13 mouse cellular contexts compared by ENCODE assay signal in the genomic region with DNA sequence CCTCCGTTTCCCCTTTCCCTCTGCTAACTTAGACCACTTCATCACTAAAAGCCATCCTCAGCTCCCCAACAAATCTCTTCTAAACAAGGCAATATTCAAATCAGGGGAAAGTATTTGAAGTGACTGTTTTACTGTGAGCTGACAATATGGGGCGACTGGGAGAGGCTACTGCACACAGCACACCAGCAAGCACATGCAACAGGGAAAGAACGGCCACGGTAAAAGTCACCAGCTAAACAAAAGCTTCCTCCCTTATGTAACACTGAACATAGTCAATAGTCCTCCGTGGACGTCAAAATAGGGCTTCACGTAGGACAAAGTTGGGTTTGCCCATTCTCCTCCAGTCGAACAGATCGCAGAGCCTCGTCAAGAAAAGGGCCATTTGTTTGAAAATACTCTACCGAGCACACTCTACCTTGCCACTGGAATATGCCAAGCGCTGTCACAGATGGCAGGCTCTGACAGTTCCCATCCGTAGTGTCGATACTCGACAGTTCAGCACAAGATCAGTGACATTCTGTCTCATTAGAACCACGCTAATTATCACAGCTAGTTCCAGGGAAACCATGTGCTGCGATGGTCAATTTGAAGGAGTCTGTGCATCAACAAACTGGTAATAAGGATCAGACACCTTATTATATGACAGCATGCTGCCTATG.
DNase-seq lines count a peak whose midpoint lies in the region; ATAC-seq and TF ChIP-seq lines count a peak whose summit lies in the region.
"Had no signal": no experiment of that assay in that cellular context is flagged by ENCODE, and none has a peak within 500 bp of the region (broad histone marks: within the 10 kb centered on the region; RNA-seq: fewer than 3 reads in every experiment).

No protein-coding gene starts in this region.

- H3K36me3 ChIP-seq in forebrain, embryonic 16.5 days (ENCODE audit: control insufficient read depth, insufficient read depth) = peaks cover 3% of the 10 kb centered on the region; the same call in 1 of the 2 replicates
- H3K36me3 ChIP-seq in limb, embryonic 15.5 days = no peaks in the 10 kb centered on the region
- no peaks in the 10 kb centered on the region for H3K36me3 ChIP-seq in kidney, adult 2 months (ENCODE audit: control insufficient read depth, insufficient read depth, low read length)
- H3K36me3 ChIP-seq: lung, embryonic 15.5 days had no signal

- peaks cover 17% of the 10 kb centered on the region for H3K4me1 ChIP-seq in forebrain, embryonic 16.5 days (replicated peaks; ENCODE audit: control insufficient read depth, insufficient read depth, low read length)
- peaks cover 19% of the 10 kb centered on the region for H3K4me1 ChIP-seq in limb, embryonic 15.5 days
- H3K4me1 ChIP-seq in kidney, adult 2 months (ENCODE audit: control insufficient read depth, insufficient read depth, low read length) = no peaks in the 10 kb centered on the region
- H3K4me1 ChIP-seq: lung, embryonic 15.5 days had no signal

- H3K4me3 ChIP-seq in forebrain, embryonic 16.5 days (replicated peaks; ENCODE audit: low read length) = peak overlapping the region; percentile 32
- H3K4me3 ChIP-seq in limb, embryonic 15.5 days = no peak overlapping the region
- H3K4me3 ChIP-seq in kidney, adult 2 months (ENCODE audit: insufficient read depth, low read depth, low read length) = no peak overlapping the region
- H3K4me3 ChIP-seq: lung, embryonic 15.5 days; myocyte had no signal

- no peaks in the 10 kb centered on the region for H3K9me3 ChIP-seq in forebrain, embryonic 16.5 days (ENCODE audit: control insufficient read depth, low read length)
- no peaks in the 10 kb centered on the region for H3K9me3 ChIP-seq in limb, embryonic 15.5 days
- H3K9me3 ChIP-seq: lung, embryonic 15.5 days had no signal

- peak overlapping the region; percentile 55 for H3K4me2 ChIP-seq in forebrain, embryonic 16.5 days (ENCODE audit: low read length)
- H3K4me2 ChIP-seq in limb, embryonic 15.5 days = peak overlapping the region; percentile 28
- H3K4me2 ChIP-seq: lung, embryonic 15.5 days had no signal

- H3K27ac ChIP-seq in forebrain, embryonic 16.5 days (ENCODE audit: low read length) = peak overlapping the region; percentile 62
- no peak overlapping the region for H3K27ac ChIP-seq in limb, embryonic 15.5 days
- H3K27ac ChIP-seq in kidney, adult 2 months (ENCODE audit: insufficient read depth, low read depth, low read length) = no peak overlapping the region
- H3K27ac ChIP-seq: lung, embryonic 15.5 days had no signal

- no peak for TF ChIP-seq POLR2A in brain, embryonic 14.5 days (IDR thresholded peaks at IDR 0.05; ENCODE audit: borderline replicate concordance, extremely low read depth, insufficient read depth, insufficient read length, poor library complexity, severe bottlenecking)
- no peak for TF ChIP-seq POLR2A in kidney, adult 2 months (IDR thresholded peaks at IDR 0.05; ENCODE audit: low read depth, low read length)

- peak; percentile 28; the same call in 1 of the 2 replicates for ATAC-seq in frontal cortex, adult (ENCODE audit: low TSS enrichment)
- ATAC-seq in forebrain, embryonic 16.5 days = peak; percentile 83
- ATAC-seq in limb, embryonic 15.5 days (ENCODE audit: insufficient number of reproducible peaks, low FRiP score, low TSS enrichment, low read depth) = no peak
- ATAC-seq: CD4-positive, CD25-positive, alpha-beta regulatory T cell, adult 4 months; intestine, postnatal 0 days had no signal

- 31% methylated on average over 17 of the region's 17 CpGs for WGBS in forebrain, embryonic 16.5 days
- 42% methylated on average over 17 of the region's 17 CpGs for WGBS in limb, embryonic 15.5 days
- WGBS in kidney, adult 2 months = 82% methylated on average over 17 of the region's 17 CpGs

- TF ChIP-seq CTCF in brain, embryonic 14.5 days (IDR thresholded peaks at IDR 0.05; ENCODE audit: borderline replicate concordance, extremely low read depth, insufficient read depth, insufficient read length) = no peak
- no peak for TF ChIP-seq CTCF in kidney, adult 2 months (conservative IDR thresholded peaks at IDR 0.05; ENCODE audit: insufficient read depth, insufficient read length, low read depth, low read length)

- DNase-seq in frontal cortex, postnatal 36 days (ENCODE audit: low spot score in 2 of 2) = no peak
- peak; percentile 91 for DNase-seq in brain, embryonic 14.5 days (ENCODE audit: low read depth)
- DNase-seq in lung, postnatal 14 days = no peak
- DNase-seq in kidney, adult 2 months = no peak
- no peak for DNase-seq in adrenal gland, postnatal 4 days (ENCODE audit: low spot score in 2 of 2)
- DNase-seq: adrenal gland, postnatal 14 days had no signal

- H3K9ac ChIP-seq in forebrain, embryonic 16.5 days (replicated peaks; ENCODE audit: low read depth, low read length) = peak overlapping the region; percentile 31; the same call in 1 of the 2 replicates
- no peak overlapping the region for H3K9ac ChIP-seq in limb, embryonic 15.5 days
- H3K9ac ChIP-seq: lung, embryonic 15.5 days had no signal

- H3K27me3 ChIP-seq in forebrain, embryonic 16.5 days (replicated peaks; ENCODE audit: control insufficient read depth, insufficient read depth, low read length) = no peaks in the 10 kb centered on the region
- H3K27me3 ChIP-seq in limb, embryonic 15.5 days = peaks cover 4% of the 10 kb centered on the region
- no peaks in the 10 kb centered on the region; the same call in 1 of the 2 replicates for H3K27me3 ChIP-seq in kidney, adult 2 months (replicated peaks; ENCODE audit: control insufficient read depth, insufficient read depth, low read length)
- H3K27me3 ChIP-seq: lung, embryonic 15.5 days had no signal
